Mouse (Mus musculus) brain, embryonic 14.5 days (tissue): ENCODE measurements around the gene Icam1. TPM values are rescaled to one million over a fixed set of nuclear protein-coding genes. Genes with fewer than 3 reads are reported as not detected.

Experiments
- DNase-seq: peaks from one replicate; pipeline ENCODE4 v3.0.0-alpha.2; 2011; ENCODE audit warnings: low read depth
- CTCF ChIP-seq: fragments of 200-500 bp; IDR thresholded peaks from 2 replicates; pipeline ENCODE4 v1.5.1; 2012; ENCODE audit warnings: inconsistent platforms, mild to moderate bottlenecking, moderate library complexity, borderline replicate concordance; ENCODE audit not compliant: insufficient read depth, insufficient read length; ENCODE audit errors: extremely low read depth
- POLR2A ChIP-seq: fragments of 200-500 bp; IDR thresholded peaks from 2 replicates; pipeline ENCODE4 v1.6.1; 2012; ENCODE audit warnings: mild to moderate bottlenecking, inconsistent platforms, borderline replicate concordance; ENCODE audit not compliant: poor library complexity, insufficient read depth, insufficient read length, severe bottlenecking; ENCODE audit errors: extremely low read depth
- polyA plus RNA-seq: library from polyadenylated mRNA; depleted of rRNA; stranded (reverse); fragments of >200 nt; gene quantifications from 2 replicates; pipeline ENCODE4 v1.2.3, GENCODE M21; 2012; rRNA removed

Gene Icam1
- polyA plus RNA-seq, 1 experiment = 3.9 TPM

GRCm38 (mm10) chr9:21045235-21045634 is 29.4 kb downstream of the Icam1 start:
- TF ChIP-seq CTCF (no peak), POLR2A (no peak)
- DNase-seq = no peak

- no peak for DNase-seq
- no peak for TF ChIP-seq POLR2A
- TF ChIP-seq CTCF = no peak
Observed at GRCm38 (mm10) chr9:21051578-21051977, 35.8 kb downstream of the Icam1 start.

- DNase-seq = peak; percentile 19
- TF ChIP-seq POLR2A (no peak), CTCF (no peak)
Observed at GRCm38 (mm10) chr9:21062928-21063327, 47.1 kb downstream of the Icam1 start.

DNA sequence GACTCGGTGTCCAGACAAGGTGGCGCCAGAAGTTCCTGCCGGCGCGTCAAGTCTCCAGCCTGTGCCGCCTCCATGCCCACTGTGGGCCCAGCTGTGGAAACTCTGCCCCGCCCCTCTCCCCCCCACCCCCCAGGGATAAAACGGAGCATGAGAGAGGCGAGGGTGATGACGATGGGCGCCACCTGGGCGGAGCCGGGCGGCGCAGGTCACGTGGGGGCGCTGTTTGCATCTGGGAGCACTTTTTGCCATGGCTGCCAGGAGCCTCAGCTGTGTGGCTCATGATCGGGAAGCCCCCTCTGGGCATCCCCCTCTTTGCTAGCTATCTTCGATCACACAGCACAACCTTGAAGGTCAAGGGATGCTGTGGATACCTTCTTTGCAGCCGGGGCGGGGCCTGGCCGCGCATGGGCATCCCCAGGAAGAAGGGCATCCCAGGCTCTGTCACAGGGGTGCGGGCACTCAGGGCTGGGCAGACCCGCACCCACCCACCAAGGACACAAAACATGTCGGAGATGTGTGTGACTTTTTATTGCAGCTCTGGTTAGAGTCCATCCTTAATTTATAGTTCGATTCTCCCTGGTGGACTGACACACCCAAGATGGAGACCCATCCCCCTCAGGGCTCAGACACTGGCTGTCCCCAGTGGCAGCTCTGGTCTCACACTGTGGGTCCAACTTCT is 51.4 kb downstream of the Icam1 start, which contains the start of gene Zglp1:
Gene Zglp1 (minus strand): TSS at position 88 of the 679 bp plus-strand sequence.
- TF ChIP-seq POLR2A (no peak), CTCF (no peak)
- no peak for DNase-seq

GRCm38 (mm10) chr9:21072641-21073040 is 56.9 kb downstream of the Icam1 start:
- DNase-seq = no peak
- TF ChIP-seq POLR2A (no peak), CTCF (no peak)

DNA sequence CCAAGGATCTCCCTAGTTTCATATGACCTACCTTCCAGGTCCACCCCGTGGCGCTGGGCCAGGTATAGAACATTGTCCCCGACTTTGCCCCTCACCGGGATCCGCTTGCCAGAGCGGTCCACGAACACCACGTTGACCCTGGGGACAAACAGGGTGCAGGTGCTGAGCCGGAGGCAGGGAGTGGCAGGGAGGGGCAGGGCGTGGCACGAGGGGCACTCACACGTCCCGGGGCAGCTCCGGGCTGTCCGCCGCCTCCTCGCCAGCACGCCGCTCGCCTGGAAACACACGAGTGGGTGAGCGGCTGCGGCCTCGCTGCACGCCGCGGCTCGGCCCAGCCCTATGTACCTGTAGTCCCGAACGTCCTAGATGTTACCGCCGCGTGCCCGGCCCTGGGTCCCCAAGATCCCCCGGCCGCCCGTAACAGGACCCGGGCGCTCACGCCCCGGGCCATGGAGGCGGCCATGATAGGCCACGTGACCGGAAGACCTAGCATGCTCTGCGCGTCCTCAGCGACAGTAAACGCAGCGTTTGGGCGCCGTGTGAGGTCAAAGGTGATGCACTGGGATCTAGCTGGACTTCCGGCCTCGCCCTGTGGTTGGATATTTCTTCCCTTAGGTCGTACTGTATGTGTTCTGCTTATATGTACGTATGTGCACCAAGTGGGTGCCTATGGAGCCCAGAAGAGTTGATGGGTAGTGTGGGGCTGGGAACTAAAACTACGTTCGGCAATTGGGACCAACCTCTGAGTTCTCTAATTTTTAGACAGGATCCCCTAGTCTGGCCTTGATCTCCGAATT is 57.5 kb downstream of the Icam1 start, which contains the start of the genes Gm49373 and Fdx1l:
Gene Gm49373 (minus strand): TSS at position 53 of the 797 bp plus-strand sequence.
Gene Fdx1l (minus strand): TSS at position 571 of the 797 bp plus-strand sequence.
- TF ChIP-seq CTCF (no peak), POLR2A (peak; percentile 51; the same call in 1 of the 2 replicates)
- DNase-seq = peak; percentile 95

DNA sequence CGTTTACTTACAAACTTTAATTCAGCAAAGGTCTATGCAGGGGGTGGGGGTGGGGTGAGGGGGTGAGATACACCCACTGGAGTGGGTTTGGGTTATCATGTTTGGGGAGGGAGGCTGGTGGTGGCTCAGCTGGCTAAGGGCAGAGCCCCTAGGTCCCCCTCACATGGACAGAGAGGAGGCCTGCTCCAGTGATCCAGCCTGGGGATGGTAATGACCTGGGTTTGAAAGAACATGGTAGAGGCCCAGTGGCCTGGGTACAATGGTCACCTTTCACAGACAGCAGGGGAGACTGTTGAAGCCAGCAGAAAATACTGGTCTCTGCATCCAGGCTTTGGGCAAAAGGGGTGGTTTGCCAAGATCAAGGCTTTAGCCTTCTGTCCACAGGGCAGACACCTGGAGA is 58.4 kb downstream of the Icam1 start:
- TF ChIP-seq POLR2A (no peak), CTCF (no peak)
- no peak for DNase-seq

DNA sequence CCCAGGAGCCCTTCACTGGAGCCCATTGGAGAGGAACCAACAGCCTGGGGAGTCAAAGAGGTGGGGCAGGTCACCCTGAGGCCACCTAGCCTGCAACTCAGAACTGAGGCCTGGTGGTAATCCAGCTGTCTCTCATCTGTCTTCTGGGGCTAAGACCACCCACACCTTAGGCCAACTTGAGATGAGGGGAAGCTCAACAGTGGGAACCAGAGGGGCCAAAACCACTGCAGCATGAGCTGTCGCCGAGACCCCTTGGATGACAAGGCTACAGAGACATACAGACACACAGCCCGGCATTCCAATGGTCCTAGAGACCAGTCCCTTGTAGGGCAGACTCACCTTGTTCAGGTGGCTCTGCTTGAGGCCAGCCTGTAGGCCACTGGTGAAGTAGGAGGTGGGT is 59.8 kb downstream of the Icam1 start:
- TF ChIP-seq CTCF = no peak
- TF ChIP-seq POLR2A = no peak
- DNase-seq = no peak

Other genes starting within 250 kb of the Icam1 start
- gene Col5a3, start 200.9 kb upstream of the Icam1 start, polyA plus RNA-seq = 0.85 and 1.2 TPM in 2 replicates
- not detected in 2 replicates for gene Rdh8, start 197.5 kb upstream of the Icam1 start, polyA plus RNA-seq
- 6.6 and 8.7 TPM in 2 replicates for gene A230050P20Rik, start 147.3 kb upstream of the Icam1 start, polyA plus RNA-seq
- 11.7 and 13.9 TPM in 2 replicates for gene Angptl6, start 136.3 kb upstream of the Icam1 start, polyA plus RNA-seq
- gene Ppan, start 127.8 kb upstream of the Icam1 start, polyA plus RNA-seq = 73.8 and 96.8 TPM in 2 replicates
- 144 and 152 TPM in 2 replicates for gene Eif3g, start 117.4 kb upstream of the Icam1 start, polyA plus RNA-seq
- gene Dnmt1, start 56.1 kb upstream of the Icam1 start, polyA plus RNA-seq = 90.1 and 103 TPM in 2 replicates
- gene S1pr2, start 39.2 kb upstream of the Icam1 start, polyA plus RNA-seq = 4.7 and 6.0 TPM in 2 replicates
- 81.1 and 85.4 TPM in 2 replicates for gene Mrpl4, start 13.2 kb upstream of the Icam1 start, polyA plus RNA-seq
- gene Icam4, start 13.4 kb downstream of the Icam1 start, polyA plus RNA-seq = 0.08 and 0.13 TPM in 2 replicates
- 1.0 and 1.5 TPM in 2 replicates for gene Icam5, start 16.1 kb downstream of the Icam1 start, polyA plus RNA-seq
- 1.3 and 2.1 TPM in 2 replicates for gene Zglp1, start 51.1 kb downstream of the Icam1 start, polyA plus RNA-seq
- 2.9 and 3.0 TPM in 2 replicates for gene Gm49373, start 57.1 kb downstream of the Icam1 start, polyA plus RNA-seq
- 68.4 and 86.0 TPM in 2 replicates for gene Fdx1l, start 57.6 kb downstream of the Icam1 start, polyA plus RNA-seq
- 4.8 and 5.6 TPM in 2 replicates for gene Gm38431, start 76.0 kb downstream of the Icam1 start, polyA plus RNA-seq
- gene Raver1, start 76.0 kb downstream of the Icam1 start, polyA plus RNA-seq = 65.6 and 70.2 TPM in 2 replicates
- 16.2 and 20.0 TPM in 2 replicates for gene Tyk2, start 115.3 kb downstream of the Icam1 start, polyA plus RNA-seq
- 141 and 182 TPM in 2 replicates for gene Cdc37, start 134.0 kb downstream of the Icam1 start, polyA plus RNA-seq
- 16.3 and 23.4 TPM in 2 replicates for gene Pde4a, start 149.7 kb downstream of the Icam1 start, polyA plus RNA-seq
- 58.7 and 59.7 TPM in 2 replicates for gene Keap1, start 223.4 kb downstream of the Icam1 start, polyA plus RNA-seq
- 2.2 and 2.5 TPM in 2 replicates for gene S1pr5, start 232.5 kb downstream of the Icam1 start, polyA plus RNA-seq
- 38.1 and 45.9 TPM in 2 replicates for gene Atg4d, start 249.3 kb downstream of the Icam1 start, polyA plus RNA-seq